Mouse (Mus musculus) ovary, postnatal 36 days (tissue): Measurements from ENCODE around the gene Mob1a.

Experiments
- DNase-seq: peaks from one replicate; pipeline ENCODE4 v3.0.0; 2022; ENCODE audit warnings: low spot score, mixed read lengths

Mob1a gene

GRCm38 (mm10) chr6:83385569-83386090, 59.8 kb downstream of the Mob1a start:
- DNase-seq: no peak

- DNase-seq: no peak
Observed at GRCm38 (mm10) chr6:83392166-83392780, 66.5 kb downstream of the Mob1a start.
